Mouse (Mus musculus) lung, adult 2 months (tissue): ENCODE results near the gene Gm9008.

Experiments used
- CTCF ChIP-seq: fragments of 200-500 bp; IDR thresholded peaks from 2 replicates; pipeline ENCODE4 v1.5.1; 2011; ENCODE audit warnings: mild to moderate bottlenecking, low read length, control low read depth; ENCODE audit not compliant: insufficient read depth
- POLR2A ChIP-seq: fragments of 200-500 bp; IDR thresholded peaks from 2 replicates; pipeline ENCODE4 v1.6.1; 2011; ENCODE audit warnings: low read depth, mild to moderate bottlenecking, control low read depth, low read length, borderline replicate concordance; ENCODE audit errors: extremely low read depth

DNA sequence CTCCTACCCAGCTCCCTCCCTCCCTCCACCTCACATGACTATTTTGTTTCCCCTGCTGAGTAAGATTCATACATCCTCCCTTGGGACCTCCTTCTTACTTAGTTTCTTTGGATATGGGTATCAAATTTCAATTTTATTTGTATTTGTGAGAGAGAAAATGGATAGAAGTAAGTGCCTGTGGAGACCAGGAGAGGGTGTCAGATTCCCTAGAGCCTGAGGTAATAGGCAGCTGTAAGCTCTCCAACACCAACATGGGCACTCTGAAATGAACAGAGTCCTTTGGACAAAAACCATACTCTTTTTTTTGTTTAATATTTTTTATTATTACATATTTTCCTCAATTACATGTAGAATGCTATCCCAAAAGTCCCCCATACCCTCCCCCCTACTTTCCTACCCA lies 12.6 kb upstream of the Gm9008 start:
- no peak for TF ChIP-seq CTCF
- no peak for TF ChIP-seq POLR2A
